Mouse (Mus musculus): ENCODE data around the gene Prkn.

Prkn gene

GRCm38 (mm10) chr17:12094827-12095590, 1254.8 kb downstream of the Prkn start:
- DNase-seq (ENCODE audit: low spot score), result no peak

GRCm38 (mm10) chr17:12099415-12099814, 1259.2 kb downstream of the Prkn start:
- no peak for DNase-seq (ENCODE audit: low spot score)

- DNase-seq (ENCODE audit: low spot score), result no peak
Observed at GRCm38 (mm10) chr17:12102326-12102725, 1262.1 kb downstream of the Prkn start.

GRCm38 (mm10) chr17:12103781-12104180, 1263.6 kb downstream of the Prkn start:
- DNase-seq (ENCODE audit: low spot score), result no peak

GRCm38 (mm10) chr17:12104245-12104644, 1264.1 kb downstream of the Prkn start:
- DNase-seq (ENCODE audit: low spot score), result no peak

- DNase-seq (ENCODE audit: low spot score), result no peak
Observed at GRCm38 (mm10) chr17:12104690-12105089, 1264.5 kb downstream of the Prkn start.

GRCm38 (mm10) chr17:12106255-12106654, 1266.1 kb downstream of the Prkn start:
- DNase-seq (ENCODE audit: low spot score), result no peak
